Mouse (Mus musculus) midbrain, embryonic 15.5 days (tissue): ENCODE results near the gene Lamc2. TPM values are rescaled to one million over a fixed set of nuclear protein-coding genes. Genes with fewer than 3 reads are reported as not detected.

Experiments
- ATAC-seq: fragments of 200-750 bp; cut with Nextera tagmentation; replicated peaks from 2 replicates; pipeline ENCODE4 v1.8.0; 2017; ENCODE audit warnings: moderate TSS enrichment
- H3K27ac ChIP-seq: fragments of 300-500 bp; sonication (generic); 2 replicates; pipeline ENCODE4 v1.5.1; 2015; ENCODE audit warnings: mild to moderate bottlenecking, inconsistent platforms
- H3K27me3 ChIP-seq: fragments of 300-500 bp; sonication (generic); replicated peaks from 2 replicates; pipeline ENCODE4 v1.6.1; 2015; ENCODE audit warnings: inconsistent platforms
- H3K36me3 ChIP-seq: fragments of 300-500 bp; sonication (generic); replicated peaks from 2 replicates; pipeline ENCODE4 v1.6.1; 2015; ENCODE audit warnings: inconsistent platforms
- H3K4me1 ChIP-seq: fragments of 300-500 bp; sonication (generic); 2 replicates; pipeline ENCODE4 v1.6.1; 2015; ENCODE audit warnings: inconsistent platforms
- H3K4me2 ChIP-seq: fragments of 300-500 bp; sonication (generic); 2 replicates; pipeline ENCODE4 v1.6.1; 2015; ENCODE audit warnings: inconsistent platforms, mild to moderate bottlenecking, moderate library complexity
- H3K4me3 ChIP-seq: fragments of 300-500 bp; sonication (generic); 2 replicates; pipeline ENCODE4 v1.5.1; 2015; ENCODE audit warnings: mild to moderate bottlenecking, inconsistent platforms
- H3K9ac ChIP-seq: fragments of 300-500 bp; sonication (generic); 2 replicates; pipeline ENCODE4 v1.6.1; 2015; ENCODE audit warnings: mild to moderate bottlenecking, inconsistent platforms
- H3K9me3 ChIP-seq: fragments of 300-500 bp; sonication (generic); 2 replicates; pipeline ENCODE4 v1.6.1; 2016; ENCODE audit warnings: inconsistent platforms
- WGBS: fragments of 180-500 bp; shearing (Covaris S2); methylation state at CpG from one replicate; pipeline ENCODE4 v1.1.7; 2015; ENCODE audit warnings: mixed read lengths; 5-methylcytosine and 5-hydroxymethylcytosine counted together
- polyA plus RNA-seq: library from polyadenylated mRNA; unstranded; fragments of >200 nt; fragmentation: Nextera tagmentation; extraction: Ambion mirVana; gene quantifications from 2 replicates; pipeline ENCODE4 v1.2.1, GENCODE M21; 2015

Lamc2 gene
- polyA plus RNA-seq, 1 experiment from 2014 or later, result 1.9 TPM

GRCm38 (mm10) chr1:153139635-153140034, 46.6 kb downstream of the Lamc2 start:
- no peak for ATAC-seq

DNA sequence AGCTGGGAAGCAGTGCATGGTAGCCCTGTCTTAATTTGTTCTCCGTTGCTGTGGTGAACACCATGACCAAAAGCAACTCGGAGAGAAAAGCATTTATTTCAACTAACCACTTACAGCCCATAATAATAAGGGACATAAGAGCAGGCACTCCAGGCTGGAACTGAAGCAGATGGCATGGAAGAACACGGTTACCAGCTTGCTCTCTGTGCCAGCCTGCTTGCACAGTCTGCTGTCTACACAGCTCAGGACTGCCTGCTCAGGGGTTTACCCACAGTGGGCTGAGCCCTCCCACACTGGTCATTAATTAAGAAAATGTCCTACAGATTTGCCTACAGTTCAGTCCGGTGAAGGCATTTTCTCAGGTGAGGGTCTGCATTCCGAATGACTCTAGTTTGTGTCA, 47.8 kb downstream of the Lamc2 start:
- Histone ChIP-seq H3K36me3 (no peaks in the 10 kb centered on the region), H3K4me2 (no peak overlapping the region), H3K4me3 (no peak overlapping the region), H3K27ac (no peak overlapping the region), H3K27me3 (no peaks in the 10 kb centered on the region), H3K9ac (no peak overlapping the region), H3K9me3 (no peaks in the 10 kb centered on the region), H3K4me1 (peaks cover 5% of the 10 kb centered on the region; the same call in 1 of the 2 replicates)
- WGBS, result 62% methylated on average over 5 of the region's 5 CpGs
- no peak for ATAC-seq

More at GRCm38 (mm10) chr1:153139635-153140034, 46.6 kb downstream of the Lamc2 start:
- H3K27me3 ChIP-seq, result no peaks in the 10 kb centered on the region
- H3K4me2 ChIP-seq, result no peak overlapping the region
- H3K36me3 ChIP-seq, result no peaks in the 10 kb centered on the region
- no peaks in the 10 kb centered on the region for H3K9me3 ChIP-seq
- no peak overlapping the region for H3K9ac ChIP-seq
- no peak overlapping the region for H3K4me3 ChIP-seq
- no peak overlapping the region for H3K27ac ChIP-seq
- 0 out of 2 replicates have a peak, but pooled peaks cover under 1% of the 10 kb centered on the region for H3K4me1 ChIP-seq
- 84% methylated on average over 7 of the region's 7 CpGs for WGBS

DNA sequence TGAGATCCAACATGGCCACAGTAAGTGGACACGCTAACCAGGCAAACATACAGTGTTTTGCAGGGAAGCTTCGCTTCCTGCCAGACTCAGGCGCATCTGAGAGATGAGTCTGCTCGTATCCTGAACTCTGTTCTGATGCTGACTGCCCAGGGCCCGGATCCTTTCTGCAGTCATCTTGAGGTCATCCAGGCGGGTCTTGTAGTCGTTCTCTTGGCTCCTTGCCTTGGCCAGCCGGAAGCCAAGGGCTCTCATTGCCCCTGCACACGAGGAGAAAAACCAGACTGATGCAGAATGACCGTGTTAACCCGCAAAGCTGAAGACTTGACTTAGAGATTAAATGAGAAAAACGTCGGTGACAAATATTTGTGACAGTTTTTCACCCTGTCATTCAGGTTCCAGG, 49.6 kb downstream of the Lamc2 start:
- Histone ChIP-seq H3K9ac (no peak overlapping the region), H3K27me3 (no peaks in the 10 kb centered on the region), H3K4me1 (peaks cover 5% of the 10 kb centered on the region; the same call in 1 of the 2 replicates), H3K27ac (no peak overlapping the region), H3K4me3 (no peak overlapping the region), H3K36me3 (no peaks in the 10 kb centered on the region), H3K4me2 (no peak overlapping the region), H3K9me3 (no peaks in the 10 kb centered on the region)
- 91% methylated on average over 13 of the region's 13 CpGs for WGBS
- no peak for ATAC-seq

DNA sequence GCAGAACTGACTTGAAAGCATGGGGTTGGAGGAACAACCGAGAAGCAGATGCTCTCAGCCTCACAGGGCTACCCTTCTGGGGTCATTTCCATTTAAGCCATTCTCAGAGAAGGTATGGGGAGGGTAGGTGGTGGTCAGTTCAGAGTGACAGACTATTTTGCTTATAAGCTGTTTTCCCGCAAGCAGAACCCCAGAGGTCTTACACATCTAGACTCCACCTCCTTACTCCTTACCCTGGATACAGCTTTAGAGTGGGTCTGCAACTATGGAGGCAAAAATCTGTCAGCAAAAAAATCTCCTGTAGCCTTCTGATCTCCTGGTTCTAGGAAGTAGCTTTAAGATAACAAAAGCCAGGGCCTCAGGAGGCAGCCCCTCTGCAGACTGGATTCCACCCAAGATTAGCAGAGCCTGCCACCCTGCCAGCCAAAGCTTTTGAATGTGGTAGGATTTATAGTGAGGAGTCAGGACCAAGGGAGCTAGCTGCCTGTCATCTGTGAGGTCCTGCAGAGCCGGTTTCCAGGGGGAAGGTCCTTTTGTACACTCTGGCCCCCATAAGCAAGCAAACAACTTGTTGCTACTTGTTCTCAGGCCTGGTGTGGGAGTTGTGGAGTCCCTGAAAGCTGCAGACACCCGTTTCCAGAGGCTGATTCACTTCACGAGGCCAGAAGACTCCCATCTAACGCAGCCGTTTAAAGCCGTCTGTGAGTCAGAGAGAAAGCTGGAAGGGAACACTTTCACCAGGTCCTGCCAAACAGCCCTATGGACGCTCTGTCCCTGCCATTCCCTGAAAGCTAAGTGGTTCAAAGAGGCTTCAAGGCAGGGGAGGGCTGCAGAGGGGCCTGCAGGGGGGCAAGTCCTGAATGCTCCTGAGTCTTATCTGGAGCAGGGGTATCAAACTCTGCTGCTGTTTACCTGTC, 52.1 kb downstream of the Lamc2 start:
- Histone ChIP-seq H3K9me3 (no peaks in the 10 kb centered on the region), H3K36me3 (no peaks in the 10 kb centered on the region), H3K4me3 (no peak overlapping the region), H3K27me3 (no peaks in the 10 kb centered on the region), H3K9ac (no peak overlapping the region), H3K27ac (peak overlapping the region; percentile 29; the same call in 1 of the 2 replicates), H3K4me2 (no peak overlapping the region), H3K4me1 (peaks cover 5% of the 10 kb centered on the region; the same call in 1 of the 2 replicates)
- WGBS, result 12% methylated on average over 9 of the region's 9 CpGs
- no peak for ATAC-seq

DNA sequence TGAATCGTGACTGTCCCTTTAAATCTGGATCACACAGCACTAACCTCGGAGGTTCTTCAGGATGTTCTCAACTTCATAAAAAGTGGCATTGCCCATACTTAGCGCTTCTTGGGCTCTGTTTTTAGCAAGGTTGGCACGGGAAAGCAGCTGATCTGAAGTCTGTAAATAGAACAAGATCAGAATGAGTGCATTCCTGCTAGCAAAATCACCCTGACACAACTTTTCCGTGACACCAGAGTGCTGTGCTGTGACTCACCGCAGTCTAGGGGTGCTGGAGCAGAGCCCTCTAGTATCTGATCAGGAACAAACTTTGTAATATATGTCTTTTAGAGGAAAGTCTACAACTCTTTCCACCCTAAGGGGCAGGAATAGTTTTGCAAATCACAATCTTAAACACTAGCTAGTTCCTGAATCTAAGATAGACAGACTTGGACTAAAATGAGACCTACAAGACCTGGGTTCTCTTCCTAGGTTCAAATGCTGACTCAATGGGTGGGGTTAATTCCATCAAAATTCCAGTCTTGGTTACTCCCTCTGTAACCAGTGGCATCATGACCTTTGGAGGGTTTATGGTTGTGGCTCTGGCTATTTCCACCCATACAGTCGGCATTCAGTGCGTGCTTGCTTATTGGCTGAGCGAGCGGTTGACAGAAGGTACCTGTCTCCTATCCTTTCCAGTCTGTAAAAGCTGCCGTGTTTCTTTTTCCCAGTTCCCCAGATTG, 56.1 kb downstream of the Lamc2 start:
- no peak for ATAC-seq
- WGBS, result 91% methylated on average over 11 of the region's 11 CpGs
- Histone ChIP-seq H3K4me1 (peaks cover 5% of the 10 kb centered on the region; the same call in 1 of the 2 replicates), H3K4me3 (no peak overlapping the region), H3K9me3 (no peaks in the 10 kb centered on the region), H3K36me3 (no peaks in the 10 kb centered on the region), H3K9ac (no peak overlapping the region), H3K27me3 (no peaks in the 10 kb centered on the region), H3K4me2 (no peak overlapping the region), H3K27ac (no peak overlapping the region)

- no peak for ATAC-seq
- H3K27me3 ChIP-seq, result no peaks in the 10 kb centered on the region
- H3K4me2 ChIP-seq, result no peak overlapping the region
- H3K36me3 ChIP-seq, result no peaks in the 10 kb centered on the region
- WGBS, result 79% methylated on average over 8 of the region's 8 CpGs
- no peak overlapping the region for H3K4me3 ChIP-seq
- H3K9ac ChIP-seq, result no peak overlapping the region
- no peaks in the 10 kb centered on the region for H3K9me3 ChIP-seq
- no peak overlapping the region for H3K27ac ChIP-seq
- H3K4me1 ChIP-seq, result no peaks in the 10 kb centered on the region
These were observed 57.5 kb downstream of the Lamc2 start for GRCm38 (mm10) chr1:153128780-153129179.

DNA sequence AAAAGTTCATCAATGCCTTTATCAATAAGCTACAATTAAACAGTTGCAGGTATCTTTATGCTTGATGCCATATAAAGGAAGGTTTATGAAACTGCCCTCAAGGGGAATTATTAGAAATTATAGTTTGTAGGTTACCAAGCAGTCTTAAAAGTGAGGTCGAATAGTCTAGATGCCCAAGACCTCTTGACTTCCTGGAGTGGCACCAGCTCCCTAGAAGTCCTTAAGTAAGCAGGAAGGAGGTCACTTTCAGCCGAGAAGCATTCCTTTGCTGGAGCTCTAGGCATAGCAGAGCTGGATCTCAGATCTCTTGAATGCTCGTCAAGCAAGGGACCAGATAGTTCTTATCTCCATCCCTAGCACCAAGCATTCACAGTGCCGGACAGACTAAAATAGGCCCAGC, 58.6 kb downstream of the Lamc2 start:
- Histone ChIP-seq H3K9me3 (no peaks in the 10 kb centered on the region), H3K36me3 (no peaks in the 10 kb centered on the region), H3K27ac (no peak overlapping the region), H3K4me2 (no peak overlapping the region), H3K4me1 (no peaks in the 10 kb centered on the region), H3K4me3 (no peak overlapping the region), H3K27me3 (no peaks in the 10 kb centered on the region), H3K9ac (no peak overlapping the region)
- no peak for ATAC-seq
- 92% methylated on average over 4 of the region's 4 CpGs for WGBS

DNA sequence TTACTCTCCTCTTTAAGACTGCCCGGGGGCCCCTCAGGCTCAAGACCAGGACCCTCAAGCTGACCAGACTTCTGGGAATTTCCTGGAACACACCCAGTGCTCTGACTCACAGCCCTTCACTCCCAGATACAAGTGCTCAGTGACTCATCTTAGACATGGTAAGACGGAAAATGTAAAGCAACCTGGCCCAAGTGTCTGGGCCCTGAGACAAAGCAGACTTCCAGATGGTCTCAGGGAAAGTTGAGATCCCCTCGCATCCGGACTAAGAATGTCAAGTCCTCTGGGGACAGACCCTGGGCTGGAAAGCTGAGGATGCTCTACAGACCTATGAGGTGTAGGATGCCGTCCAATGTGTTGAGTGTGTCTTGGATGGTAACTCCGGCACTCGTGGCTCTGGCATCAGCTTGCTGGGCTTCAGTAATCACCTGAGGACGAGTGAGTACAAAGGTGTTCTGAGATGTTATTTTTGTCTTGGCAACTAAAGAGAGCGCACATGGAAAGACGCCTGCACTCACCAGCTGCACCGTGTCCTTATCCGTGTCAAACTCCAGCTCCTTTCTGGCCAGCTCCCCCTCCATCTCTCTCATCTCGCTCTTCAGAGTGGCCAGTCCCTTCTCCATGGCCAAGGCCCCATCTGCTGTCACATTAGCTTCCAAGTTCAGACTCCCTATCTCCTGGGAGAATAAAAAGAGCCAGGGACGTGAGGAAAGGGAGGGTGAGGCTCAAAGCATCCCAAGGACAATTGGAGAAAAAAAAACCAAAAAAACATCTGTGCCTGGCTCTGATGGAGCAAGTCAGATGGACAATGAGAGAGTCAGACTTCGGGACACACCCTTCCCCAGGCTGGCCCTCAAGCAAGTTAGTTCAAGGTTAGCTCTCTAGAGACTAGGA, 59.5 kb downstream of the Lamc2 start:
- Histone ChIP-seq H3K36me3 (no peaks in the 10 kb centered on the region), H3K27ac (no peak overlapping the region), H3K27me3 (no peaks in the 10 kb centered on the region), H3K9me3 (no peaks in the 10 kb centered on the region), H3K4me2 (no peak overlapping the region), H3K4me1 (no peaks in the 10 kb centered on the region), H3K4me3 (no peak overlapping the region), H3K9ac (no peak overlapping the region)
- no peak for ATAC-seq
- 90% methylated on average over 15 of the region's 15 CpGs for WGBS

GRCm38 (mm10) chr1:153125287-153126275, 60.7 kb downstream of the Lamc2 start:
- Histone ChIP-seq H3K4me3 (no peak overlapping the region), H3K4me2 (no peak overlapping the region), H3K9ac (no peak overlapping the region), H3K27ac (no peak overlapping the region), H3K27me3 (no peaks in the 10 kb centered on the region), H3K9me3 (no peaks in the 10 kb centered on the region), H3K36me3 (no peaks in the 10 kb centered on the region), H3K4me1 (no peaks in the 10 kb centered on the region)
- 74% methylated on average over 8 of the region's 8 CpGs for WGBS
- ATAC-seq, result no peak

DNA sequence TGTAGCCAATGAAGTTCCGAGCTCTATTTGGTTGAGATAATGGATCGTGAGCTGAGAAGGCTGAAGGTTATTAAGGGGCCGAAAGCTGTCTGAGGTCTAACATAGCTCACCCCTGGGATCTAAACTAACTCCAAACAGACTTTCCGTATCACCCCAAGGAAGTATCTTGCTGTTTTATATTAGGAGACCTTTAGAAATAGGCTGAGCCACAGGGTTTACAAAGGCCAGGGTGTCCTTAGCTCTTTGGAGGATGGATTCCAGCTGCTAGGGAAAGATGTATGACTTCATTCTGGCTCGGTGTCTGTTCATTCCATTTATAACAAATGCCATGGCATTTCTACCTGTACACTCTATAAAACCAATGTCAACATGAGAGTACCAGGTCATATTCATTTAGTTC, 61.7 kb downstream of the Lamc2 start:
- Histone ChIP-seq H3K9me3 (no peaks in the 10 kb centered on the region), H3K4me2 (no peak overlapping the region), H3K36me3 (no peaks in the 10 kb centered on the region), H3K4me1 (no peaks in the 10 kb centered on the region), H3K27me3 (no peaks in the 10 kb centered on the region), H3K4me3 (no peak overlapping the region), H3K27ac (no peak overlapping the region), H3K9ac (no peak overlapping the region)
- WGBS, result 95% methylated on average over 5 of the region's 5 CpGs
- no peak for ATAC-seq

GRCm38 (mm10) chr1:153122764-153123163, 63.5 kb downstream of the Lamc2 start:
- Histone ChIP-seq H3K9me3 (no peaks in the 10 kb centered on the region), H3K4me3 (no peak overlapping the region), H3K4me1 (no peaks in the 10 kb centered on the region), H3K9ac (no peak overlapping the region), H3K36me3 (no peaks in the 10 kb centered on the region), H3K27ac (no peak overlapping the region), H3K4me2 (no peak overlapping the region), H3K27me3 (no peaks in the 10 kb centered on the region)
- no peak for ATAC-seq
- WGBS, result 92% methylated on average over 4 of the region's 4 CpGs
